Mouse (Mus musculus) C2C12 (cell line): ENCODE measurements around the gene Mus81.
A peak's percentile ranks its signal among the peaks of the same experiment; 100 is the strongest.

ENCODE experiments used
- CEBPB ChIP-seq: IDR thresholded peaks from one replicate; pipeline ENCODE4 v1.6.1; 2011; ENCODE audit warnings: low read depth, mild to moderate bottlenecking, control low read depth, moderate library complexity
- CTCF ChIP-seq: IDR thresholded peaks from one replicate; pipeline ENCODE4 v1.5.1; 2011; ENCODE audit not compliant: control insufficient read depth, insufficient read depth, insufficient read length
- MAX ChIP-seq: IDR thresholded peaks from one replicate; pipeline ENCODE4 v1.6.1; 2011; ENCODE audit warnings: mild to moderate bottlenecking, control low read depth
- MYOG ChIP-seq: IDR thresholded peaks from one replicate; pipeline ENCODE4 v1.6.1; 2011; ENCODE audit not compliant: control insufficient read depth, insufficient read length; ENCODE audit errors: extremely low read depth
- USF1 ChIP-seq: IDR thresholded peaks from one replicate; pipeline ENCODE4 v1.6.1; 2011; ENCODE audit warnings: low read depth, mild to moderate bottlenecking, control low read depth, moderate library complexity

DNA sequence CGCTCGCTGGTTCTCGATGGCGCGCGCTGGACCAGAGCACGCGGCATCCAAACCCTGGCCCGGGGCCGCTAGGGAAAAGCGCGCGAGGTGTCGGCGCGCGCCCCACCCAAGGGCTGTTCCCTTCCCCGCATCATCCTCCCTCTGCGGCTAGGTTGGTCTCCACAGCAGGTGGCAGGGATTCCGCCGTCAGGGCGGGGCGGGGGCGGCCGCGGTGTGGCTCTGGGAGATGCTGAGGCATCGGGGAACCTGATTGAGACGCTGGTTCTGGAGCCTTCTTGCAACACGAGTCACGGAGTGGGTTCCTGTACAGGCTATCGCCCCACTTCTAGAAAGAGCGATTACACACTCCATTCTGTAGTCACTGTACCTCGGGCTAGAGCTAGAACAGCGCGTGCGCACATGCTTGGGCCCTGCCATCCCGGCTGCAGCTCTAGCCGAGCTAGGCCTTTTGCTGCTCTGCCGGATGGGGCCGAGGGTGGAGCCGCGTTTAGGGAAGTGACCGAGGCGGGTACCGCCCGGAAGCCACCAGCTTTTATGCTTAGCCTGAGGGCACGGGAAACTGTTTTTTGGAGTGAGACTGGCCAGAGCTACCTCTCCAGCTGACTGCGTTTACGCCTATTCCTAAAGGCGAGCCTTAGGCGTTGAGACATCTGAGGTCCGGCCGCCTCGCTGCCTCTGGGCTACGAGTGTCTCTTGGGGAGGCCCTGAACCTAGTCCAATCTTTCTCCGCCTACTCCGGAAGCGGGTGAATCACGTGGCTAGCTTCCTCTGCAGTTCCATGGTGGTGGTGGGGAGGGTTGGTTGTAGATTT lies 2.9 kb upstream of the Mus81 start:
- TF ChIP-seq CEBPB (no peak), CTCF (no peak), MAX (peak; percentile 29), USF1 (peak; percentile 96), MYOG (no peak)
